Mouse (Mus musculus): ENCODE measurements around the gene Chst10.

DNA sequence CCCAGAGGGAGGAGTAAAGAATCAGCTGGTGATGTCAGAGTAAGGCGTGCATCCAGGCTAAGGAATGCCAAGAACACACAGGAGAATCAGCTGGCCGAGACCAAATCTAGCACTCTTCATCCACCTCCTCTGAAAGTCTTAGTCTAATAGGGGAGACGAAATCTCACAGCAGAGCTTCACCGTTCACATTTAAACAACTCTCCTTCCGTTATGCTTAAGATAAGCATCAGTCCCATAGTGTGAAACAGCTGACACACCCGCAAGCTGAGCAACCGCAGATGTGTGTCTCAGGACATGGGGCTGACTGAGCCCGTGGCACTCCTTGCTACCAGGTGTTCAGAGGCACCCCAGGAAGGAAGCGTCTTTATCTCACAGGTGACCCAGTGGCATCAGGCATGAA, 14.2 kb downstream of the Chst10 start:
- TF ChIP-seq POLR2A (IDR thresholded peaks at IDR 0.05; ENCODE audit: extremely low read depth, insufficient read depth, low read length) (no peak), CTCF (IDR thresholded peaks at IDR 0.05; ENCODE audit: low read depth, low read length) (no peak)
